Mouse (Mus musculus) CD4-positive, CD25-positive, alpha-beta regulatory T cell, adult 9 weeks (primary cell): ENCODE measurements around the gene Hyal2. TPM values are rescaled to one million over a fixed set of nuclear protein-coding genes. Genes with fewer than 3 reads are reported as not detected.

Experiments used
- polyA plus RNA-seq: library from polyadenylated mRNA; unstranded; fragments of 100-300 nt; shearing (Covaris generic); gene quantifications from one replicate; pipeline ENCODE4 v1.2.1, GENCODE M21; 2017

Gene Hyal2
- polyA plus RNA-seq = 17.9 TPM

DNA sequence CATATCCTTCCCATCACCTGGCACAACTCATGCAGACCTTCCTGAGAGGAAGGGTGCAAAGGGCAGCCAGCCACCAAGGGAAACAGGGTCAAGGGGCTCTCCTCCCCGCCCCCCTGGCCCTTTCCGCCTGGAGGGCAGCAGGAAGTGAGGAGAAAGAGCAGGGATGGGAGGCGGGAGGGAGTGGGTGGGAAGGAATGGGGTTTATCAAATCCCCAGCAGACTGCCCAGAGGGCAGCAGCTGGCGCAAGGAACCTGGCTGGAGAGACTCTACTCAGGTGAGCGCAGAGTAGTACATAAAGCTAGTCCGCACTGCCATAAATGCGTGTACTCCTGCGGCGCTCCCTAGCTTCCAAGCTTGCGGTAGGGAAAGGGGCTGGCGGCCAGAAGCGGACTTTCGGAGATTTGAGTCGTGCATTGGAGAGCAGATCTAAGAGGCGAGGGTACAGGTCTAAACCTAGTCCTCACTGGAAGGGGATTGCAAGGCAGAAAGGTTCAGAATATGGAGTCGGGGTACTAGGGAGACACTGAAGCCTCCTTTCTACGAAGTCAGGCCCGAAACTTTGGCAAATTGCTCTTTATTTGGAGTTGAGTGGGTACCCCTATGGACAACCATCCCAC lies at the start of gene Hyal2:
Gene Hyal2, plus strand, starts transcription at position 244 of the 618 bp plus-strand sequence.

DNA sequence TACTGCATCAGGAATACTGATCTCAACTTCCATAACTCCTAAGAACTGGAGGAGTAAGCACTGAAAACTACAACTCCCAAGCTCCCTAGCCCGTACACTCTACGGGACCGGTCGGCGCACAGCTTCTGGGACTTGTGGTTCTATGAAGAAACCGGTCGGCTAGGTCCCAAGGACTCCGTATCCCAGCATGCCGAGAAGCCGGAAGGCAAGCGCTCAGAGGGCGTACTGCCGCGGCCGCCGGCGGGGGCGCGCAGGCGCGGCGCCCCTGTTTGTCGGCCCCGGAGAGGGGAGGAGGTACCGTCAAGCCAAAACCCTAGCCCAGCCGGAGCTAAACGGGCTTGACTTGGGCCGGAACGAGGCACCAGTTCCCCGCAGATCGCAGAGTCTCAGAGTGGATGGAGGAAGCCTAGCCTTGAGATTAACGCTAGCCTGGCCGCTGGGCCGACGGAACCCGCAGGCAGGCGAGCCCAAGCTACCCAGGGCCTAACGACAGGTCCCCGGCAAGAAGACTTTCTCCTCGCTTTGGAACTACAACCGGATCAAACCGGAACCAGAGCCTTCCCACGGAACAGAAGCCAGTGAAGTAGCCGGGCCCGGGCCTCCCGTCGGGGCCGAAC lies 33.8 kb upstream of the Hyal2 start, which contains the start of gene Tmem115:
Gene Tmem115, plus strand, starts transcription at position 155 of the 617 bp plus-strand sequence.

DNA sequence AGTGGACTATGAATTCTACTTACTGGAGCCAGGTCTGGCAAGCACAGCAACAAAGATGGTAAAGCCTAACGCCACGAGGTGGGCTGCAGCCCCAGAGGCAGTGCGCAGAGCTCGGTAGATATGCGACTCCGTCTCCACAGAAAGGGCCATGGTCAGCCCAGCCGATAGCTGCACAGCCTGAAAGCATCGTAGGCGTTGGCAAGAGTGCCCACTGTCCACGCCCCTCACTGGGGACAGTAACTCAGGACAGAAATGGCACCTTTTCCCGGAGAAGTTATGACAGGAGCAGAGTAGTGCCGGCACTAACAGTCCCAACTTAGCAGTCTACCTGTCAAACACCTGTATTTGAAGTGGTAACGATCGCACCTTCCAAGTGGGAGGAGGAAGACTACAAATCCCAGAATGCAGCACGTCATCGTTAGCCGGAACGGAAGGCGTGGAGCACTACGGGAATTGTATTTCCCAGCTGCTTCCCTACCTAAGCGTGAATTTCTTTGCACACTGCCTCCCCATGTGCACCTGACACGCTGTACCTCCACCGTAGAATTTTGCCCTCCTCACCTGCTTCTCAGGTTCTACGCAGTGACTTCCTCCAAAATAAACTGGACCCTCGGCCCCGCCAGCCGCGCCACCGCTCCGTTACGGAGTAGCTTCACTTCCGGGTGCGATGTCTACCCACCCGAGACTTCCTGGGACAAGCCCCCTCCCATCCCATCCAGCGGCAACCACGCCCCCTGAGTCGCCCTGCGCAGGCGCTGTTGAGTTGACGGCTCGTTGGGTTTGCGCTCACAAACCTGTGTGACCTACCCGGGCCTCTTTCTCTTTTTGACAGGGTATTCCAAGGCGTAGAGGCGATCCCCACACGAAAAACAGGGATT lies 26.0 kb upstream of the Hyal2 start, which contains the start of the genes Cyb561d2 and Nprl2:
Gene Cyb561d2, minus strand, starts transcription at position 720 of the 878 bp plus-strand sequence.
Gene Nprl2, plus strand, starts transcription at position 753 of the 878 bp plus-strand sequence.

DNA sequence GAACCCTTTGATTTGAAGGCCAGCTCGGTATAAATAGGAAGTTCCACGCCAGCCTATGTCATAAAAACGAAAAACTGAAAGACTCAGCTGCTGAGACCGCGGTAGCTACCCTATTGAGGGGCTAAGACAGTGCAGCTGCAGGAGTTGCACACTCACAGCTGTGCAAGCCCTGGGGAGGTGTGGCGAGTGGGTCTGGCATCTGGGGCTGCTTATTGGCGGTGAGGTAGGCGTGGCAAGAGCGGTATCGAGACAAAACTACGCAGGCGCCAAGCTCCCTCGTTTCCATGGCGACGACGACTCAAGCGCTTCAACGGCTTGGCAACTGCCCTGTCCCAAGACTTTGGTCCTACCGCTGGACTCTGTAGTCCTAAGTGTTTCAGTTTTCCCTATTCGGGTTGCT lies 20.7 kb upstream of the Hyal2 start, which contains the start of gene Zmynd10:
Gene Zmynd10, plus strand, starts transcription at position 273 of the 400 bp plus-strand sequence.

DNA sequence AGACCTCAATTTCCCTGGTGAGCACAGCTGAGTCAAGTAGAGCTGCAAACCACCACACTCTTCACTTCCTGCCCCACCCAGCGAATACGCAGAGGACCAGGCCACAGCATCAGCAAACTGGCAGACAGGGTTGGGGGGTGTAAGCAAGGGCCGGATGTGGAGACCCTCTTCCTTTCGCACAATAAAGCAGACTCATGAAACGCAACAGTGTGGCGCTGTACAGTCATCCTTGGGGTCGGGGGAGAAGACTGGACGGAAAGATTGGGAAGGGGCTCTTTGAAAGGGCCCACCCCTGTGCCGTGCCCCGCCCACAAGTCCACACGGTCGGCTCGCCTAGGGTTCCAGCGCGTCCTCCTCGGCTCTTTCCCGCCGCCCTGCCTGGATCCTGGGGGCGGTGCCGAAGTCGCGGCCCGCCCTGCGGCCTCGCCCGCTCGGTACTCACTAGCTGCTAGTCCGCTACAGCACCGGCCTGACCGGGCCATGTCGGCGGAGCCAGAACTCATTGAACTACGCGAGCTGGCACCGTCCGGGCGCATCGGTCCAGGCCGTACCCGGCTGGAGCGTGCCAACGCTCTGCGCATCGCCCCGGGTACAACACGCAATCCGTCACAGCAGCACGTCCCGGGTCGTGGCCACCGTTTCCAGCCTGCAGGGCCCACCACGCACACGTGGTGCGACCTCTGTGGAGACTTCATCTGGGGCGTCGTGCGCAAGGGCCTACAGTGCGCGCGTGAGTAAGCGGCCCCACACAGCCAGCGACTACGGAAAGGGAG lies 16.4 kb upstream of the Hyal2 start, which contains the start of gene Rassf1:
Gene Rassf1, plus strand, starts transcription at position 439 of the 773 bp plus-strand sequence.

DNA sequence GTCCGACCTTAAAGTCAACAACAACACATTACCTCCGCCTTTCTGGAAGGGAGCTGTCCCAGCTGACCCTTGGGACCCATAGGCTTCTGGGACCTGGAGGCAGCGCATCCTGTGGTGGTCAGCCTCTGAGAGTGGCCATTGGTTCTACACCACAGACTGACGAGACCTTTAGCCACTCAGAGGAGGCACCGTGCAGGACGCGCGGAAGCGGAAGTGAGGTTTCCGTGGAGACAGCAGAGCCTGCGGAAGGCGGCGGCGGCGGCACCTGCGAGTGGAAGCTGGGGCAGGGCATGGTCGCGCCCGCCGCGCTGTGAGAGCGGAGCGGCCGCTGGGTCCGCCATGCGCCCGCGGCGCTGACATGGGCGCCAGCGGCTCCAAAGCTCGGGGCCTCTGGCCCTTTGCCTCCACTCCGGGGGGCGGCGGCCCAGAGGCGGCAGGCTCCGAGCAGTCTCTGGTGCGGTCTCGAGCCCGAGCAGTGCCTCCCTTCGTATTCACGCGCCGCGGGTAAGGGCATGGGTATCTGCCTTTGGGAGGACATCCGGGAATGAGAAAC lies 4.6 kb upstream of the Hyal2 start, which contains the start of gene Tusc2:
Gene Tusc2, plus strand, starts transcription at position 227 of the 553 bp plus-strand sequence.

DNA sequence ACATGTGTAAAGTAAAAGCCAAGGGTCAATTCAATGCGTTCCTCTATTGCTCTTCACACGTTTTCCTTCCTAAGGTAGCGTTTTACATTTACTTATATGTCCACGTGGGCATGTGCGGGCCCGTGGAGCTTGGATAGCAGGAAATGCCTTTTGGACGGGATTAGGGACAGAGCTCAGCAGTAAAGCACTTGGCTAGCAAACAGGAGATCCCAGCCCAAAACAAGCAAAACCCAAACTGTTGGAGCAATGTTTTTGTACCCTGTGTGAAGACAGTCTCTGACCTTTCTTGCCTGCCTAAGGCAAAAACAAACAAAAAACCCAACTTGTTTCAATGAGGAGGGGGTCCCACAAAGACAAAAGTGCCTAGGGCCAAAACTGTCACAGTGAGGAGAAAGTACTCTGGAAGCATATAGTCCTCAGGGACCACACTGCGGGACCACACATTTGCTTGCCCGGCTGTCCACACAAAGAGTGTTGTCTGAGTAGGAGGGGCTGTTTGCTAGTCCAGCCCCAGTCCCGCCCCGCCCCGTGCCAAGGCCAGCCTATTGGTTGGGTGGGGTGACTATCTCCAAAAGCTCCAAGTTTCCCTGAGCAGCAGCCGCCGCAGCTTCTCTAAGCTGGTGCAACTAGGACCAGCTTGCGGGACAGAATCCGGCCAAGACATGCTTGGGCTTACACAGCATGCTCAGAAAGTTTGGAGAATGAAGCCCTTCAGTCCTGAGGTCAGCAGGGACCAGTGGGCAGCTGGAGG lies 8.8 kb downstream of the Hyal2 start, which contains the start of gene Hyal1:
Gene Hyal1, plus strand, starts transcription at position 571 of the 751 bp plus-strand sequence.

DNA sequence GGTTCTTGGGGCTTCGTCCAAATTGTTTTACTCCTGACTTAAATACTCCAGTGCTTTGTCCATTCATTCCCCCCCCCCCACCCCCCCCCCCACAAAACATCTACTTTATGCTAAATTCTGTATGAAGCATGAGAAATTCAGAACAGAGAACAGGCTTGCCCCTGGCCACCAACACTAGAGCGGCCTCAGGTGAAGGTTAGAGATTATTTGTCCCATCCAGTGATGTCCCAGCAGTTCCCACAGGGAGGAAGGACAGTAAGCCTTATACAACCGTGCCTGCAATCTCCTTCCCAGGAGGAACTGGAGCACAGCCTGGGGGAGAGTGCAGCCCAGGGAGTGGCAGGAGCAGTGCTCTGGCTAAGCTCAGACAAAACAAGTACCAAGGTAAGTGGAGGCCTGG lies 10.8 kb downstream of the Hyal2 start, which contains the start of gene Naa80:
Gene Naa80, plus strand, starts transcription at position 301 of the 400 bp plus-strand sequence.

DNA sequence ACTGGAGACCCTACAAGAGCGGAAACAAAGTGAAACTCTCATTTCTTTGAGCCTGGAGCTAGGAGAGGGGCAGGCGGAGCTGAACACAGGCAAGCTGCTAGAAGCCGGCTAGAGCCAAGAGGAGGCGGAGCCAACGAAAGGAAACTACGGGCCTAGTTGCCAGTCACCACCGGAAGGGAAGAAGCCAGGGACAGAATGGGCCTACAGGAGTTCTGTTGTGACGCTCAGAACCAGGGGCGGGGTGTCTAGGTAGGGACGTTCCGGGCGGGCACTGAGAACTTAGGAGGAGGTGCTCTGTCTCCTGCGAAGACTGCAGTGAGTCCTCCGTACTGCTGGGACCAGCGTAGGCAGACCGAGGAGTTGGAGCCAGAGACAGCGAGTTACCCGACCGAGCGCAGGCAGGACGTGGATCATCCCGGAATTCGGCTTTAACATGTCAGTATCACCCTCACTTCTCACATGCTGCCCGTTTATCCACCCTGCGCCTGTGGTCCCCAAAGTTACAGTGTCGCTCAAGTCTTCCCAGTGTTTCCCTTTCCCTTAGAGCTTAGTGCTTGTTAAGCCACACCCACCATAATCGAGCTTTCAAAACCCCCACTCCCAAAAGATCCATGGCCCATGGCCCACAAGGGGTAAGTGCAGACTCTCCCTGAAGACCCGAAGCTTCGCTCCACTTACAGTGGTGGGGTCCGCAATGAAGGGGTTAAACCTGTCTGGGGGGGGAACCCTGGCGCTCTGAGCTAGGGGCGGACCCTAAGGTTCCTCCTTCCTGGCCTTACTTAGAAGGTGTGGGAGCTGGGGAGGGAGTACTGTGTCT lies 13.0 kb downstream of the Hyal2 start, which contains the start of gene Hyal3:
Gene Hyal3, plus strand, starts transcription at position 318 of the 817 bp plus-strand sequence.

DNA sequence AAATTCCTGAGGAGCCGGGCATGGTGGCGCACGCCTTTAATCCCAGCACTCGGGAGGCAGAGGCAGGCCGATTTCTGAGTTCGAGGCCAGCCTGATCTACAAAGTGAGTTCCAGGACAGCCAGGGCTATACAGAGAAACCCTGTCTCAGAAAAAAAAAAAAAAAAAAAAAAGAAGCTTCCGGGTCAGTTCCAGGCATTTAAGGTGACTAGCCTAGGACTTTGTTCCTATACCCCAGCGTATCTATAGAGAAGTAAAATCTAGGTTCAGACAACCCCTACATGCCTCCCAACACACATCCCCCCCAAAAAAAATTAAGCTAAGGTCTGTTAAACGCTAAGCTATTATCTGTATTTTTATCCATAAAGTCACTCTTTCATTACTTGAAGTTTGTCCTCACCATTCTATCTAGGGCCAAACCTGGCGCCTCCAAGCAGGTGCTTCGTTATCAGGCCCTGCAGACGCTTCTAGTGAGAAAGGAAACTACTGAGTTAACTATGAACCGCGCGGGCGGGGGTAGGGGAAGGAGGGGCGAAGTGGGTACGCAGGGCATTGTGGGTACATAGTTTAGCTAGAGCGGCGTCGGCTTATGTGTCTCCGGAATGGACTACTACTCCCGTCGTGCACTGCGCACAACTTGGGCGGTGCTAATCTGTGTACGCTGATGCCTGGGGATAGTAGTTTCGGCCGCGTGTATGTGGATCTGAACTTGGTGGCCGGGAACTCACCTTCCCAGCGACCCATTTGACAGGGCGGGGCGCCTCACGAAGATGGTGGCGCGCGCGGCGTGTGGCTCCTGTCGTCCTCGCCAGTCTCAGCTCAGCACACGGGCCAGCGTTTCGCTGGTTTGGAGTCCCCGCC lies 19.5 kb downstream of the Hyal2 start, which contains the start of gene Ifrd2:
Gene Ifrd2, plus strand, starts transcription at position 669 of the 859 bp plus-strand sequence.

DNA sequence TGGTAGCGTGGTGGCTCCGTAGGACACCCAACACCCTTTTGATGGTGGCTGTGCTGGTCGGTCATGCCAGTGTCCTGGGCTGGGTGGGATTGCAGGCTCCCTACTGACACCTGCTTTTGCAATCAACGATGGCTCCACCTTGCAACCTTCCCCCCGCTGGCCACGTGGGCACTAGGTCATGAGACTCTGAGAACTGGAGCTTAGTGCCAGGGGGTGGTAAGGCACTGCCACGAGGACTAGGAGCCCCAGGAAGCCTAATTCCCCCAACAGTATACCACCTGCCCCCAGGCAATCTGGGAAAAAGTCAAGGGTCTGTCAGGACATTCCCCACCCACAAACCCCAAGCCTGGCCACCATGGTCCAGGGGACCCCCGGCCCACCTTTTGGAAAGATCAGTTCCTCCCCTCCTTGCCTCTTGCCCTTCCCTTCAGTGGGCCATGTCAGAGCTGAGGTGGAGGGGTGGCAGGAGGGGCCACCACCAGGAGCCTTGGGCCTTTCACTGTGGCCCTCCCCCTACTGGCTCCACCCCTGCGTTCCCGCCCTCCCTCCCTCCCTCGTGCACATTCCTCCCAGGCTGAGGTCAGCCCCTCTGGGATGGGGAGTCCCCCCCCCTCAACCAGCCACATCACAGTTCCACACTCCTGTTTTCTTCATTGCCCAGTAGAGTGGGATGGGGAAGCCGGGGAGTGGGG lies 41.1 kb downstream of the Hyal2 start, which contains the start of gene Sema3b:
Gene Sema3b, minus strand, starts transcription at position 489 of the 692 bp plus-strand sequence.

Other genes with a start within 250 kb of the Hyal2 start
- 31.5 TPM for gene Hemk1, start 229.6 kb upstream of the Hyal2 start, polyA plus RNA-seq
- 3.0 TPM for gene 6430571L13Rik, start 227.3 kb upstream of the Hyal2 start, polyA plus RNA-seq
- gene Cacna2d2, start 168.3 kb upstream of the Hyal2 start, polyA plus RNA-seq = 0.98 TPM
- 62.1 TPM for gene Tmem115, start 34.0 kb upstream of the Hyal2 start, polyA plus RNA-seq
- gene Cyb561d2, start 25.8 kb upstream of the Hyal2 start, polyA plus RNA-seq = 79.9 TPM
- 69.6 TPM for gene Nprl2, start 25.7 kb upstream of the Hyal2 start, polyA plus RNA-seq
- 2.7 TPM for gene Zmynd10, start 20.6 kb upstream of the Hyal2 start, polyA plus RNA-seq
- gene Rassf1, start 16.4 kb upstream of the Hyal2 start, polyA plus RNA-seq = 75.7 TPM
- gene Tusc2, start 4.7 kb upstream of the Hyal2 start, polyA plus RNA-seq = 7.4 TPM
- gene Hyal1, start 9.0 kb downstream of the Hyal2 start, polyA plus RNA-seq = 8.2 TPM
- 28.2 TPM for gene Naa80, start 10.9 kb downstream of the Hyal2 start, polyA plus RNA-seq
- gene Hyal3, start 12.9 kb downstream of the Hyal2 start, polyA plus RNA-seq = 0.53 TPM
- 35.1 TPM for gene Ifrd2, start 19.7 kb downstream of the Hyal2 start, polyA plus RNA-seq
- gene Sema3b, start 41.3 kb downstream of the Hyal2 start, polyA plus RNA-seq = not detected
- 182 TPM for gene Gnai2, start 67.4 kb downstream of the Hyal2 start, polyA plus RNA-seq
- gene Slc38a3, start 101.6 kb downstream of the Hyal2 start, polyA plus RNA-seq = not detected
- gene Gnat1, start 111.8 kb downstream of the Hyal2 start, polyA plus RNA-seq = not detected
- gene Sema3f, start 142.5 kb downstream of the Hyal2 start, polyA plus RNA-seq = not detected
- gene Rbm5, start 203.1 kb downstream of the Hyal2 start, polyA plus RNA-seq = 336 TPM